Mouse (Mus musculus): ENCODE measurements around the gene Gm9964.
A peak's percentile ranks its signal among the peaks of the same experiment; 100 is the strongest.
"Not testable (repeated sequence)": the region's sequence is repeated elsewhere in the genome, so short reads cannot be mapped to it uniquely, and the experiment has no call there.

Gm9964 gene

GRCm38 (mm10) chr11:79296856-79297491 is at the start of gene Gm9964:
Gene Gm9964 (minus strand): TSS chr11:79296906.
- no peak for DNase-seq (ENCODE audit: low spot score in 2 of 2)

- DNase-seq (ENCODE audit: low spot score in 2 of 2) = peak; percentile 50 to 51
Measured at GRCm38 (mm10) chr11:79339808-79340781, 43.4 kb upstream of the Gm9964 start.

- DNase-seq (ENCODE audit: low spot score in 2 of 2) = peak; percentile 97 to 98
Measured at GRCm38 (mm10) chr11:79339234-79339807, 42.6 kb upstream of the Gm9964 start, which contains the start of gene Nf1. Gene Nf1 (plus strand): TSS chr11:79339693.

- DNase-seq (ENCODE audit: low spot score in 2 of 2) = no peak
Measured at GRCm38 (mm10) chr11:79338621-79339020, 41.9 kb upstream of the Gm9964 start.

- no peak for DNase-seq (ENCODE audit: low spot score in 2 of 2)
Measured at GRCm38 (mm10) chr11:79336722-79337267, 40.1 kb upstream of the Gm9964 start.

GRCm38 (mm10) chr11:79335077-79335476 is 38.4 kb upstream of the Gm9964 start:
- DNase-seq (ENCODE audit: low spot score in 2 of 2) = no peak

- DNase-seq (ENCODE audit: low spot score in 2 of 2) = no peak
Measured at GRCm38 (mm10) chr11:79329585-79329984, 32.9 kb upstream of the Gm9964 start.

GRCm38 (mm10) chr11:79328060-79328459 is 31.4 kb upstream of the Gm9964 start:
- DNase-seq (ENCODE audit: low spot score in 2 of 2) = no peak

- DNase-seq (ENCODE audit: low spot score in 2 of 2) = no peak
Measured at GRCm38 (mm10) chr11:79327106-79327505, 30.4 kb upstream of the Gm9964 start.

GRCm38 (mm10) chr11:79325663-79326062 is 29.0 kb upstream of the Gm9964 start:
- no peak for DNase-seq (ENCODE audit: low spot score in 2 of 2)

- DNase-seq (ENCODE audit: low spot score in 2 of 2) = no peak
Measured at GRCm38 (mm10) chr11:79323985-79324685, 27.4 kb upstream of the Gm9964 start.

GRCm38 (mm10) chr11:79319807-79320206 is 23.1 kb upstream of the Gm9964 start:
- DNase-seq (ENCODE audit: low spot score in 2 of 2) = no peak

GRCm38 (mm10) chr11:79316807-79317345 is 20.2 kb upstream of the Gm9964 start:
- DNase-seq (ENCODE audit: low spot score in 2 of 2) = peak in 1 of 2 experiments; percentile 45

- no peak for DNase-seq (ENCODE audit: low spot score in 2 of 2)
Measured at GRCm38 (mm10) chr11:79310467-79310866, 13.8 kb upstream of the Gm9964 start.

- no peak for DNase-seq (ENCODE audit: low spot score in 2 of 2)
Measured at GRCm38 (mm10) chr11:79307560-79308200, 11.0 kb upstream of the Gm9964 start.

- peak; percentile 49 to 63 for DNase-seq (ENCODE audit: low spot score in 2 of 2)
Measured at GRCm38 (mm10) chr11:79306996-79307395, 10.3 kb upstream of the Gm9964 start.

- DNase-seq (ENCODE audit: low spot score in 2 of 2) = no peak
Measured at GRCm38 (mm10) chr11:79306510-79306909, 9.8 kb upstream of the Gm9964 start.

- DNase-seq (ENCODE audit: low spot score in 2 of 2) = no peak
Measured at GRCm38 (mm10) chr11:79305697-79306340, 9.1 kb upstream of the Gm9964 start.

- DNase-seq (ENCODE audit: low spot score in 2 of 2) = not testable (repeated sequence)
Measured at GRCm38 (mm10) chr11:79304245-79304644, 7.5 kb upstream of the Gm9964 start.

- DNase-seq (ENCODE audit: low spot score in 2 of 2) = no peak
Measured at GRCm38 (mm10) chr11:79303109-79303508, 6.4 kb upstream of the Gm9964 start.

Data from right cerebral cortex, postnatal 10 days (tissue).